Mouse (Mus musculus): ENCODE data around the gene Lpin1. TPM values are rescaled to one million over a fixed set of nuclear protein-coding genes. Genes with fewer than 3 reads are reported as not detected.

Gene Lpin1
- polyA plus RNA-seq, 1 experiment from 2014 or later, result 4.7 TPM

GRCm38 (mm10) chr12:16635816-16636215 is 25.1 kb upstream of the Lpin1 start:
- Histone ChIP-seq H3K9ac (ENCODE audit: low read depth, low read length) (no peak overlapping the region), H3K27ac (no peak overlapping the region), H3K9me3 (replicated peaks; ENCODE audit: low read length) (no peaks in the 10 kb centered on the region), H3K4me2 (ENCODE audit: low read length) (no peak overlapping the region), H3K4me3 (replicated peaks; ENCODE audit: low read depth, low read length) (no peak overlapping the region), H3K27me3 (ENCODE audit: insufficient read depth, low read length) (no peaks in the 10 kb centered on the region), H3K4me1 (replicated peaks; ENCODE audit: insufficient read depth, low read length) (no peaks in the 10 kb centered on the region), H3K36me3 (ENCODE audit: insufficient read depth, low read length) (no peaks in the 10 kb centered on the region)
- 80% methylated on average over 6 of the region's 6 CpGs for WGBS
- ATAC-seq (replicated peaks; ENCODE audit: low FRiP score, low read depth) (no peak), DNase-seq (ENCODE audit: low spot score) (no peak)
- TF ChIP-seq CTCF (IDR thresholded peaks at IDR 0.05; ENCODE audit: low read depth), result no peak

- Histone ChIP-seq H3K4me2 (ENCODE audit: low read length) (no peak overlapping the region), H3K27me3 (ENCODE audit: insufficient read depth, low read length) (no peaks in the 10 kb centered on the region), H3K4me1 (replicated peaks; ENCODE audit: insufficient read depth, low read length) (no peaks in the 10 kb centered on the region), H3K36me3 (ENCODE audit: insufficient read depth, low read length) (no peaks in the 10 kb centered on the region), H3K9me3 (replicated peaks; ENCODE audit: low read length) (no peaks in the 10 kb centered on the region), H3K9ac (ENCODE audit: low read depth, low read length) (no peak overlapping the region), H3K4me3 (replicated peaks; ENCODE audit: low read depth, low read length) (no peak overlapping the region), H3K27ac (no peak overlapping the region)
- ATAC-seq (replicated peaks; ENCODE audit: low FRiP score, low read depth) (no peak), DNase-seq (ENCODE audit: low spot score) (peak; percentile 79)
- 55% methylated on average over 14 of the region's 14 CpGs for WGBS
- peak; percentile 84 for TF ChIP-seq CTCF (IDR thresholded peaks at IDR 0.05; ENCODE audit: low read depth)
Observed at GRCm38 (mm10) chr12:16634075-16634813, 23.5 kb upstream of the Lpin1 start.

- TF ChIP-seq CTCF (IDR thresholded peaks at IDR 0.05; ENCODE audit: low read depth), result no peak
- DNase-seq (ENCODE audit: low spot score) (no peak), ATAC-seq (replicated peaks; ENCODE audit: low FRiP score, low read depth) (no peak)
- Histone ChIP-seq H3K4me2 (ENCODE audit: low read length) (no peak overlapping the region), H3K27me3 (ENCODE audit: insufficient read depth, low read length) (no peaks in the 10 kb centered on the region), H3K4me1 (replicated peaks; ENCODE audit: insufficient read depth, low read length) (no peaks in the 10 kb centered on the region), H3K27ac (no peak overlapping the region), H3K9me3 (replicated peaks; ENCODE audit: low read length) (no peaks in the 10 kb centered on the region), H3K9ac (ENCODE audit: low read depth, low read length) (no peak overlapping the region), H3K36me3 (ENCODE audit: insufficient read depth, low read length) (no peaks in the 10 kb centered on the region), H3K4me3 (replicated peaks; ENCODE audit: low read depth, low read length) (no peak overlapping the region)
- 74% methylated on average over 6 of the region's 6 CpGs for WGBS
Observed at GRCm38 (mm10) chr12:16633235-16633634, 22.5 kb upstream of the Lpin1 start.

GRCm38 (mm10) chr12:16631423-16631822 is 20.7 kb upstream of the Lpin1 start:
- no peak for DNase-seq (ENCODE audit: low spot score)

GRCm38 (mm10) chr12:16630866-16631185 is 20.1 kb upstream of the Lpin1 start:
- no peak for DNase-seq (ENCODE audit: low spot score)
- no peak for ATAC-seq (replicated peaks; ENCODE audit: low FRiP score, low read depth)
- Histone ChIP-seq H3K27me3 (ENCODE audit: insufficient read depth, low read length) (no peaks in the 10 kb centered on the region), H3K4me1 (replicated peaks; ENCODE audit: insufficient read depth, low read length) (no peaks in the 10 kb centered on the region), H3K4me2 (ENCODE audit: low read length) (no peak overlapping the region), H3K27ac (0 out of 2 replicates have a peak overlapping the region, but pooled peaks have one; percentile 19), H3K9me3 (replicated peaks; ENCODE audit: low read length) (no peaks in the 10 kb centered on the region), H3K4me3 (replicated peaks; ENCODE audit: low read depth, low read length) (no peak overlapping the region), H3K9ac (ENCODE audit: low read depth, low read length) (no peak overlapping the region), H3K36me3 (ENCODE audit: insufficient read depth, low read length) (no peaks in the 10 kb centered on the region)
- 85% methylated on average over 1 of the region's 1 CpGs for WGBS
- no peak for TF ChIP-seq CTCF (IDR thresholded peaks at IDR 0.05; ENCODE audit: low read depth)

More at GRCm38 (mm10) chr12:16631423-16631822, 20.7 kb upstream of the Lpin1 start:
- WGBS, result 77% methylated on average over 2 of the region's 2 CpGs
- Histone ChIP-seq H3K9me3 (replicated peaks; ENCODE audit: low read length) (no peaks in the 10 kb centered on the region), H3K4me2 (ENCODE audit: low read length) (no peak overlapping the region), H3K4me3 (replicated peaks; ENCODE audit: low read depth, low read length) (no peak overlapping the region), H3K36me3 (ENCODE audit: insufficient read depth, low read length) (no peaks in the 10 kb centered on the region), H3K27me3 (ENCODE audit: insufficient read depth, low read length) (no peaks in the 10 kb centered on the region), H3K9ac (ENCODE audit: low read depth, low read length) (no peak overlapping the region), H3K27ac (no peak overlapping the region), H3K4me1 (replicated peaks; ENCODE audit: insufficient read depth, low read length) (no peaks in the 10 kb centered on the region)
- no peak for TF ChIP-seq CTCF (IDR thresholded peaks at IDR 0.05; ENCODE audit: low read depth)
- ATAC-seq (replicated peaks; ENCODE audit: low FRiP score, low read depth), result no peak

GRCm38 (mm10) chr12:16630152-16630865 is 19.5 kb upstream of the Lpin1 start:
- Histone ChIP-seq H3K4me3 (replicated peaks; ENCODE audit: low read depth, low read length) (no peak overlapping the region), H3K4me1 (replicated peaks; ENCODE audit: insufficient read depth, low read length) (no peaks in the 10 kb centered on the region), H3K27ac (0 out of 2 replicates have a peak overlapping the region, but pooled peaks have one; percentile 19), H3K27me3 (ENCODE audit: insufficient read depth, low read length) (no peaks in the 10 kb centered on the region), H3K9ac (ENCODE audit: low read depth, low read length) (no peak overlapping the region), H3K9me3 (replicated peaks; ENCODE audit: low read length) (no peaks in the 10 kb centered on the region), H3K4me2 (ENCODE audit: low read length) (no peak overlapping the region), H3K36me3 (ENCODE audit: insufficient read depth, low read length) (no peaks in the 10 kb centered on the region)
- peak; percentile 31 for DNase-seq (ENCODE audit: low spot score)
- peak; percentile 87 for ATAC-seq (replicated peaks; ENCODE audit: low FRiP score, low read depth)
- WGBS, result 43% methylated on average over 7 of the region's 7 CpGs
- TF ChIP-seq CTCF (IDR thresholded peaks at IDR 0.05; ENCODE audit: low read depth), result no peak
